Mouse (Mus musculus) cortical plate, adult 2 months (tissue): ENCODE data around the gene Lifr. TPM values are rescaled to one million over a fixed set of nuclear protein-coding genes. Genes with fewer than 3 reads are reported as not detected.

ENCODE experiments used
- H3K27ac ChIP-seq: fragments of 200-500 bp; 2 replicates; pipeline ENCODE4 v1.5.1; 2012; ENCODE audit warnings: low read length, control low read depth, inconsistent platforms; ENCODE audit not compliant: insufficient read depth
- H3K4me1 ChIP-seq: fragments of 200-500 bp; 2 replicates; pipeline ENCODE4 v1.6.1; 2011; ENCODE audit warnings: low read length; ENCODE audit not compliant: control insufficient read depth, insufficient read depth
- H3K4me3 ChIP-seq: fragments of 200-500 bp; 2 replicates; pipeline ENCODE4 v1.5.1; 2011; ENCODE audit warnings: mild to moderate bottlenecking, low read length, control low read depth; ENCODE audit not compliant: insufficient read depth
- CTCF ChIP-seq: fragments of 200-500 bp; IDR thresholded peaks from 2 replicates; pipeline ENCODE4 v1.5.1; 2011; ENCODE audit warnings: mild to moderate bottlenecking, control low read depth, low read length; ENCODE audit not compliant: insufficient read depth; ENCODE audit errors: extremely low read depth
- POLR2A ChIP-seq: fragments of 200-500 bp; IDR thresholded peaks from 2 replicates; pipeline ENCODE4 v1.6.1; 2011; ENCODE audit warnings: mild to moderate bottlenecking, low read length, control low read depth; ENCODE audit not compliant: insufficient read depth; ENCODE audit errors: extremely low read depth
- polyA plus RNA-seq: library from polyadenylated mRNA; depleted of rRNA; stranded (reverse); fragments of >200 nt; gene quantifications from 2 replicates; pipeline ENCODE4 v1.2.3, GENCODE M21; 2012

The Lifr gene
- polyA plus RNA-seq, 1 experiment: 17.0 TPM

DNA sequence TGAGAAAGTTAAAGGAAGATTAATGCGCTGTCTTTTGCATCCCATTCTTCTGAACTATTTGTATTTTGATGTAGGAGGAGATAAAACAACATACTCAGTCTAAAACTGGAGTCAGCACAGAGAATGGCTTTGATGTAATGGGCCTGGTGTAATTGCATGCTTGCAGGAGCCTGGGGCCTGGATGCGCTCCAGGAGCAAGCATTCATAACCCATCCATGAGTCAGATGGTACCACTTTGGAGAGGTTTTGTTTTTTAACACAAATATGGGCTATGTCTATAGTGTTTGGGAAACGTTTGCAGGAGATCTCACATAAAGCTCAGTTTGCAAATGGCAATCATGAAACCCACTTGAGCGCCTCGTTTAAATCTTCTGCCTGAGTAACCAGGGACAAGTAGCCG, 9.8 kb downstream of the Lifr start:
- no peaks in the 10 kb centered on the region for H3K4me1 ChIP-seq
- H3K4me3 ChIP-seq: no peak overlapping the region
- H3K27ac ChIP-seq: no peak overlapping the region
- TF ChIP-seq CTCF: no peak
- no peak for TF ChIP-seq POLR2A

DNA sequence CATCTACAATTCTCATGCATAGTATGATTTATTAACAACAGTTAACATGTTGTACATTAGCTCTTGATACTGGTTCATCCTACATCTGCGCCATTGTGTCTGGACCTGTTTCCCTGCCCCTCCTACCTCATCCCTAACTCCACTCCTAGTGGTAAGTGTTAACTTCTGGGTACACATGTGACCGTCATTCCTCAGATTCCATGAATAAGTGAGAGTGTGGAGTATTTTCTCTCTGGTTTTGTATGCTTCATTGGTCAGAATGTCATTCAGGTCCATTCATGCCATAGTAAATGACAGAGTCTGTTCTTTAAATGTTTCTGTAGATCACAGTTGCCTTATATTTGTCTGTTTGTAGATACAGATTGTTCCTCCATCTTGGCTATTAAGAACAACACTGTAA, 12.6 kb downstream of the Lifr start:
- Histone ChIP-seq H3K4me3 (no peak overlapping the region), H3K27ac (no peak overlapping the region), H3K4me1 (no peaks in the 10 kb centered on the region)
- TF ChIP-seq POLR2A: no peak

DNA sequence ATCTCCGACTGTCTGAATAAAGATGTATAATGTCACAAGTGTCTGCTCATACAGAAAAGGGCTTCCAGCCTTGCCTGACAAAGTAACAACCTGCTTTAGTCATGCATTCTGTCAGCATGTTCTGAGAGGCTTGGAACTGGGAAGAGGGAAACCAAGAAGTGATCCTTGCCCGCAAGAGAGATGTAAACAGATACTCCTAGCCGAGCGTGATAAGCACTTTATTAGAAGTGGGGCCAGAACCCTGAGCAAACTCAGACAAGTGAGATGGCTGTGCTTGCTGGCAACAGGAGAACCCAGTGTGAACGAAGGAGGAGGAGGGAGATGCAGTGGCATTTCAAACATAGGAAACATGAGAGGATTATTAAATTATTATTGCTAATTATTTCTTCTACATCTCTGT, 14.8 kb downstream of the Lifr start:
- Histone ChIP-seq H3K4me3 (no peak overlapping the region), H3K4me1 (no peaks in the 10 kb centered on the region), H3K27ac (no peak overlapping the region)
- TF ChIP-seq POLR2A: no peak
- TF ChIP-seq CTCF: no peak

DNA sequence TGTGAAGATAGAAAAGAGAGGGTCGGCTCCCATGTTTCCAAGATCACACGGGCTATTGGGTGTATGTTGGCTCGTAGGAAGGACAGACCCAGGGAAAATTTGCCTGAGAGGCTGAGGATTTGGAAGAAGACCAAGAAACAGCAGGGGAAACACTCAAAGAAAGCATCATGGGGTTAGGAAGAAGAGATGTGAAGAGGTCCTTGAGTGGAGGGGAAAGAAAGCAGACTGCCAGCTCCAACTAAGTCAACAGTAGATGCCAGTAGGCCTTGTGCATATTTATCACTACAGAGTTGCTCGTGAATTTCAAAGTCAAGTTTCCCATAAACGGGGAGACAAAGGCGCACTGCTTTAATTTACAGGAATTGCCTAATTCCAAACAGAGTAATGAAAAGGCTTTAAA, 17.7 kb downstream of the Lifr start:
- no peak overlapping the region for H3K4me3 ChIP-seq
- H3K27ac ChIP-seq: no peak overlapping the region
- H3K4me1 ChIP-seq: no peaks in the 10 kb centered on the region
- TF ChIP-seq CTCF (no peak), POLR2A (no peak)

DNA sequence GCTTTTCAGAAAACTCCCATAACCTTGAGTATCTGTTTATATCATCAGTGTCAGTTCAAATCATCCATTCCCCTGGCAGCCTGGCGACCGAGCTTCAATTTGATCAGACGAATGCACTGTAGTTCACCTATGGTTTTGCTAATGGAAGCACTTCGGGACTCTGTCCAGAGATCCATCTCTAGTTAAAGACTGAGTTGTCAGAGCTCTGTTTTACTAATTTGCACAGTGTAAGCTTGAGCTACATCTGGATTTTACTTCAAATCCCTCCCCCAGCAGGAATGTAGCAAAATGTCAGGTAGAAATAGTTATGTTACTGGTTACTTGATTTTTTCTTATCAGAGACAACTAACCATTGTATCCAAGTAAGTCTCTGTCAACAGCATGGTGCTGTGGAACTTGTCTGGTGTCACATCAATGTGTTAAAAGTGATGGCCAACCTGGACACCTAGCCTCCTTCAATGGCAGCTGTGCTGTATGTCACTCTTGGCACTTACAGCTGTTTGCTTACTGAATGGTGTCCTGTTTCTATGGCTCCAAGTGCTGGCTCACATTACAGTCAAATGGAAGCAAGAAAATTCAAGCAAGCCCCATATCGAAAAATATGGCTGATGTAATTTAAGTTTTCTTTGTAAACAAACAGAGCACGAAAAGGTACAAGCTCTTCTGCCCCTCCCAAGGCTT, 22.0 kb downstream of the Lifr start:
- Histone ChIP-seq H3K27ac (no peak overlapping the region), H3K4me1 (no peaks in the 10 kb centered on the region), H3K4me3 (no peak overlapping the region)
- TF ChIP-seq POLR2A (no peak), CTCF (no peak)

DNA sequence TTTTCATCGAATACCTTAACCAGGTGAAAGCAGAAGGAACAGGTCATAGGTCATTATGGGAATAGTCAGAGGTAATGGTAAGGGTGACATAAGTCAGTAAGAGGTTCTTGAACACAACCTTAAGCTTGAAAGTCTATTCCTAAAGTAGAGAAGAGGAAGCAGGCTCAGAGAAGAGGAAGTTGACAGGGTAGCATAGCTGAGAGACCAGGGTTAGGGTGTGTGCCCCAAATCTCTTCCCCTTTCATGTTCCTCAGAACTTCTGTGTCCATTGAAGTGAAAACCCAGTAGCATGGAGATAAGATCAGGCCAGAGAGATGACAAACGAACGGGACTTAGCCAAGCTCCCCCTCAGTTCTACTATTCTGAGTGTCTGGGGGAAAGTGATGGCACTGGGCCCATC, 23.5 kb downstream of the Lifr start:
- no peak for TF ChIP-seq POLR2A
- TF ChIP-seq CTCF: no peak
- Histone ChIP-seq H3K27ac (no peak overlapping the region), H3K4me3 (no peak overlapping the region), H3K4me1 (no peaks in the 10 kb centered on the region)

DNA sequence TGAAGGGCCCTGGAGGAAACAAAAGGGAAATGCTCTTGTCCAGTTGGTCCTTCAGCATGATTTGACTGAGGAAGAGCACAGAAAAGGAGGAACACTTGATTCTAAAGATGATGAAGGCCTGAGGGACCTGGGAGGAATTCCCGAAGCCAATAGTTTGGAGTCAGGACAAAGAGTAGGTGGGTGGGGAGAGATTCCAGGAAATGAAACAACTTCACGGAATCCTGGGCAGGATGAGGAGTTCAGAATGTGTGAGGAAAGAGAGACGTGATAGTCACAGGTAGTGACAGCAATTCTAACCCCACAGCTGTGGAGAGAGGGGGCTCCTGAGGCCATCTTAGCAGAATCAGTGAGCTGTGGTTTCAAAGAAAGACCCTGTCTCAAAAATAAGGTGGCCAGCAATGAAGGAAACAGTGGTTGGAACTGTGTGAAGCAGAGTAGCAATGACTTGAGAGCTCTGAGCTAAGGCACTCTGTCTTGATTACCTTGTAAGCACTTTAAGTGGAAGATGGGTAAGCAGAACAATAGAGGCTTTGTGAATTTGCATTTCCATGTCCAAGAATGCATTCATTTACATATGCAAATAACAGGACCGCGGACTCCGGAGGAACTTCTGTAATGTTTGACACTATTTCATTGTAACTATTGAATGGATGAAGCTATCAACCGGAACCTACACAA, 25.1 kb downstream of the Lifr start:
- Histone ChIP-seq H3K4me1 (no peaks in the 10 kb centered on the region), H3K4me3 (no peak overlapping the region), H3K27ac (no peak overlapping the region)
- TF ChIP-seq POLR2A: no peak
- no peak for TF ChIP-seq CTCF

DNA sequence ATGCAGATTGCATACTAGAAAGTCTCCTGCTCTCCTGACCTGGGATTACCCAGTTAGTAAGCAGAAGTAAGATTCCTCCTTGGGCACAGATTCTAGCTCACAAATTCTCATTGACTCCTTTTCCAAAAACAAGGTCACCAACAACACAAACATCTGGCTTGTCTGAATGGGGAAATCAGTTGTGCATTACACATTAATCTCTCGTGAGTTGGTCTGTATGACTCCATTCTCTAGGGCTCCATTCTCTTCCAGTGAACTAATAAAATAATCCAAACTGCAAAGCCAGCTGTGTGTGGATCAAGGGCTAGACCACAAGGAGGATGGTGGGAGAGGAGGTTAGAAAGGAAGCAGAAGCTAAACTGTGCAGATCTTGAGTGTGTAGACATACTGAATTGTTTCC, 25.8 kb downstream of the Lifr start:
- no peak overlapping the region for H3K27ac ChIP-seq
- no peak overlapping the region for H3K4me3 ChIP-seq
- no peaks in the 10 kb centered on the region for H3K4me1 ChIP-seq
- TF ChIP-seq CTCF (no peak), POLR2A (no peak)

DNA sequence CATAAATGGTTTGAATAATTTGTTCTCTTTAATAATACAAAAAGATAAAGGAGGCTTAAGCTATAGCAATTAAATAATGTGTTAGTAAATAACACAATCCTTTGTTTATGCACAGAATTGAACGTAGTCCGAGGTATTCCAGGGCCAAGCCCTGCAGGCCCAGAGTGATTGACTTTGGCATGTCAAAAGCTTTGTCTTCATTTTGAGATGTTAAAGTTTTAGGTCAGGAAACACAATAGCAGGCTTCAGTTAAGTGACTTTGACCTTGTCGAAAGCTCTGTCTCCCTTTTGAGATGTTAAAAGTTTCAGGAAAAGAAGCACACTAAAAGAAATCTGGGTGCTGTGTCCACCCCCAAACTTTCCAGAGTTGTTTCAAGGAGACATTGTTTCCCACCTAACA, 26.3 kb downstream of the Lifr start:
- no peak for TF ChIP-seq POLR2A
- no peak for TF ChIP-seq CTCF
- Histone ChIP-seq H3K4me3 (no peak overlapping the region), H3K4me1 (no peaks in the 10 kb centered on the region), H3K27ac (no peak overlapping the region)

DNA sequence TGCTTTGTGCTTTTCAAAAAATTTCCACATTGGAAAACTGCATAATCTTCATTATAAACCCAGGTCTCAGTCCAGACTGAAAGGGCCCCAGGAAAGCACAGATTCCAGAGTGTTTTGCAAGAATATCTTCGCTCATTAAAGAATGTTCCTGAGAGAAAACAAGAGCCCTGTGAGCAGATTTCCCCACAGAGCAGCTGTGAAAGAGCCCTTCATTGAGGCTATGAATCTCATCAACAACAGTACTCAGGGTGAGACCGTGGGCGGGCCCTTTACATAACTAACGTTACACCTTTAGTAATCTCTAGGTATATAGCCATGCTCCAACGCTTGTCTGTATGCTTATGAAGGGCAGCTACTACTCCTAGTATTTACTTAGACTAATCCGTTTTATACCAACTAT, 27.5 kb downstream of the Lifr start:
- H3K4me3 ChIP-seq: no peak overlapping the region
- no peak overlapping the region for H3K27ac ChIP-seq
- TF ChIP-seq POLR2A: no peak
- TF ChIP-seq CTCF: no peak
- H3K4me1 ChIP-seq: no peaks in the 10 kb centered on the region
